Mouse (Mus musculus) midbrain, postnatal 0 days (tissue): ENCODE results near the gene Dap. TPM values are rescaled to one million over a fixed set of nuclear protein-coding genes. Genes with fewer than 3 reads are reported as not detected.
A peak's percentile ranks its signal among the peaks of the same experiment; 100 is the strongest.

ENCODE experiments used
- ATAC-seq: fragments of 200-750 bp; cut with Nextera tagmentation; 2 replicates; pipeline ENCODE4 v1.8.0; 2017; ENCODE audit warnings: moderate number of reproducible peaks, mild to moderate bottlenecking, moderate TSS enrichment, moderate library complexity; ENCODE audit not compliant: low FRiP score
- DNase-seq: peaks from one replicate; pipeline ENCODE4 v3.0.0-alpha.2; 2015; ENCODE audit warnings: low spot score
- H3K27ac ChIP-seq: fragments of 300-500 bp; sonication (generic); 2 replicates; pipeline ENCODE4 v1.5.1; 2014; ENCODE audit warnings: low read depth, mild to moderate bottlenecking, low read length, mixed read lengths
- H3K27me3 ChIP-seq: fragments of 300-500 bp; sonication (generic); 2 replicates; pipeline ENCODE4 v1.6.1; 2014; ENCODE audit warnings: low read length, control low read depth, mixed read lengths; ENCODE audit not compliant: insufficient read depth
- H3K36me3 ChIP-seq: fragments of 300-500 bp; sonication (generic); 2 replicates; pipeline ENCODE4 v1.6.1; 2014; ENCODE audit warnings: low read length, control low read depth, mixed read lengths; ENCODE audit not compliant: insufficient read depth
- H3K4me1 ChIP-seq: fragments of 300-500 bp; sonication (generic); 2 replicates; pipeline ENCODE4 v1.6.1; 2014; ENCODE audit warnings: mild to moderate bottlenecking, control low read depth, antibody characterized with exemption, low read length, mixed read lengths; ENCODE audit not compliant: insufficient read depth
- H3K4me2 ChIP-seq: fragments of 300-500 bp; sonication (generic); 2 replicates; pipeline ENCODE4 v1.6.1; 2014; ENCODE audit warnings: low read depth, mild to moderate bottlenecking, low read length, mixed read lengths; ENCODE audit not compliant: poor library complexity, severe bottlenecking
- H3K4me3 ChIP-seq: fragments of 300-500 bp; sonication (generic); 2 replicates; pipeline ENCODE4 v1.5.1; 2014; ENCODE audit warnings: low read depth, mild to moderate bottlenecking, low read length, moderate library complexity
- H3K9ac ChIP-seq: fragments of 300-500 bp; sonication (generic); replicated peaks from 2 replicates; pipeline ENCODE4 v1.6.1; 2014; ENCODE audit warnings: mild to moderate bottlenecking, low read length, moderate library complexity, mixed read lengths; ENCODE audit not compliant: poor library complexity, severe bottlenecking
- H3K9me3 ChIP-seq: fragments of 300-500 bp; sonication (generic); 2 replicates; pipeline ENCODE4 v1.6.1; 2016; ENCODE audit warnings: low read length, control low read depth
- CTCF ChIP-seq: IDR thresholded peaks from 2 replicates; pipeline ENCODE4 v1.5.1; 2016; ENCODE audit warnings: antibody characterized with exemption, mild to moderate bottlenecking
- WGBS: fragments of 180-500 bp; shearing (Covaris S2); extraction: QIAGEN DNeasy Blood & Tissue Kit; methylation state at CpG from one replicate; pipeline ENCODE4 v1.1.7; 2014; 5-methylcytosine and 5-hydroxymethylcytosine counted together
- polyA plus RNA-seq: library from polyadenylated mRNA; unstranded; fragments of >200 nt; fragmentation: Nextera tagmentation; extraction: Ambion mirVana; gene quantifications from 2 replicates; pipeline ENCODE4 v1.2.1, GENCODE M21; 2015
- total RNA-seq: library from RNA; depleted of rRNA; stranded (reverse); fragments of >200 nt; gene quantifications from 2 replicates; pipeline ENCODE4 v1.2.3, GENCODE M21; 2014

Gene Dap
- total and polyA plus RNA-seq, 2 experiments from 2014 or later, result 22.1 to 26.1 TPM

DNA sequence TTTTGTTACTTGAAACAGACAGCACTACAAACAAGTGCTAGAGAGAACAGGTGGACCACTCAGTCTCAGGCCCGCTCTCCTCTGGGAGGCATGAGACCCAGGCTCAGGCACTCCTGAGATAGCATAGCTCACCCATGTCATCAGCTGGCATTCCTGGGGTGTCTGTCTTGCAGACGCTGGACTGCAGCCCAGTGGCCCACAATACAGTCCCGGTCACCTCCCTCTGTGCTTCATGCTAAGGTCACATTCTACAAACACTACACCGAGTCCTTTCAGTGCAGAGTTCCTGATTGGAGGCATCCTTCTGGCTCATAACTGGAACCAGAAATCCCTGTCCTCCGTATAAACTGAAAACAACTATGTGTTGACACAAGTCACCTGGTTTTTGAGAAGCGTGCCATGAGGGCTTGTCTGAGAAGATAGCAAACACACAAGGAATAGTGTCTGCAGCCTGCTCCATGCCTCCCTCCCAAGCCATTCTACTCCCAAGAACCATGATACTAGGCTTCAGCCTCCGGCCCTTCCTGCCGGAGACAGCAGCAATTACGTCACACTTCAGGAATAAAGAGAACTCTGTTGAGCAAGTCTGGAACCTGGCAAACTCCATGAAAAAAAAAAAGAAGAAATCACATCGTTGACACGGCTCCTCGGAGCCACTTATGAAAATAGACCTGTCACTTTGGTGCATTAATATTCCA is 78.3 kb downstream of the Dap start:
- Histone ChIP-seq H3K27me3 (no peaks in the 10 kb centered on the region), H3K4me3 (no peak overlapping the region), H3K36me3 (no peaks in the 10 kb centered on the region), H3K27ac (no peak overlapping the region), H3K9me3 (no peaks in the 10 kb centered on the region), H3K4me1 (0 out of 2 replicates have a peak, but pooled peaks cover 4% of the 10 kb centered on the region), H3K9ac (no peak overlapping the region), H3K4me2 (no peak overlapping the region)
- no peak for TF ChIP-seq CTCF
- DNase-seq, result no peak
- WGBS, result 70% methylated on average over 12 of the region's 12 CpGs
- ATAC-seq, result no peak

DNA sequence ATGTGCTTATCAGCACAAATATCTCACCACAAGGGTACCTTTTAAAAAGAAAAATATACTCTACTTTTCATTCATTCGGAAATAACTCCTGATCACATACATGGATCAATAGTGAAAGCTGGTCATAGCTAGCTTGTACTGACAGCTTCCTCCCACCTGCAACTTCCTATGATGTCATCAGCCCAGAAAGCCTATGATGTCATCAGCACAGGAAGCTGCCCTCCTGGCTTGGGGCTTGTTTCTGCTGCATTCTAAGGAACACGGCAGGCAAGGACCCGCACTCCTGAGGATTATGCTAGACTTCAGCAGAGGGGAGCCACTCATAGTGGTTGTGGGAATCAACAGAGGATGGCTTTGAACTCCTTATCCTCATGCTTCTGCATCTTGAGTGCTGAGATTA is 80.2 kb downstream of the Dap start:
- H3K27ac ChIP-seq, result no peak overlapping the region
- no peak for TF ChIP-seq CTCF
- no peak overlapping the region for H3K4me3 ChIP-seq
- H3K36me3 ChIP-seq, result no peaks in the 10 kb centered on the region
- no peaks in the 10 kb centered on the region for H3K9me3 ChIP-seq
- no peaks in the 10 kb centered on the region for H3K27me3 ChIP-seq
- 75% methylated on average over 3 of the region's 3 CpGs for WGBS
- DNase-seq, result no peak
- H3K9ac ChIP-seq, result no peak overlapping the region
- H3K4me1 ChIP-seq, result 0 out of 2 replicates have a peak, but pooled peaks cover 4% of the 10 kb centered on the region
- no peak for ATAC-seq
- no peak overlapping the region for H3K4me2 ChIP-seq

DNA sequence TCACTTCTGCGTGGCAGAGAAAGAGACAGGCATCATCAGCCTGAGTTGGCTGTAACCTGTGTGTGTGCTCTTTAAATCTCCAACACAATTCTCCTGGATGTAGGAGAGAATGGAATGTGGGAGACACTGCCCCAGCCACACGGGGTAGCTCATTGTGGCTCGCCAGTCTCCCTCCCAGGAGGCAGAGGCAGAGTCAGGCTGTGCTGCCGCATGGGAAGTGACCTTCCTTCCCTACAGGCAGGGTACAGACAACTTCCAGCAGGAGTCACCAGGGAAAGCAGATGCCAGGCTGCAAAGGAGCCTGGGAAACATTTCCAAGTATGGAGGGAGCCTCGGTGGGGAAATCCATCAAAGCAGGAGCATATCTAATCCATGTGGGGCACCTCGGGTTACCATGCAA is 81.1 kb downstream of the Dap start:
- Histone ChIP-seq H3K4me1 (no peaks in the 10 kb centered on the region), H3K9ac (no peak overlapping the region), H3K27me3 (no peaks in the 10 kb centered on the region), H3K27ac (no peak overlapping the region), H3K4me2 (no peak overlapping the region), H3K4me3 (no peak overlapping the region), H3K9me3 (no peaks in the 10 kb centered on the region), H3K36me3 (no peaks in the 10 kb centered on the region)
- ATAC-seq (no peak), DNase-seq (no peak)
- TF ChIP-seq CTCF, result no peak
- WGBS, result 46% methylated on average over 6 of the region's 6 CpGs

DNA sequence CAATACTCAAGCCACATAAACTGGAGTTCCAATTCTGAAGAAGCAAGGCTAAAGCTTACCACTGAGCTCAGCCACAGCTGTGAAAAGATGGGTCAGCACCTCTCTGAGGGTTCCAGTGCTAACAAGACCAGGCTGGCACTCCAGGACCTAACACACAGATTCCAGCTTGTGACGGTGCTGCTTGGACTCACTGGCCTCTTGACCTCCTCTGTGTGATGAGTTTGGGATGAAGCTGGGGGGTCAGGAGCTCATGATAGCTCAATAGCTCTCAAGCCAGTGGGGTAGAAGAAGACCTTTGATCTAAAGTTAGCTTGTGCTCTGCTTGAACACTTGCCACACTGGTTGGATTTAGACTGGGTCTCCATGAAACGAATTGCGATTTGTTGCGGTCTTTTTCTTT is 82.6 kb downstream of the Dap start:
- H3K4me1 ChIP-seq, result no peaks in the 10 kb centered on the region
- TF ChIP-seq CTCF, result no peak
- H3K27ac ChIP-seq, result no peak overlapping the region
- no peak overlapping the region for H3K4me3 ChIP-seq
- H3K4me2 ChIP-seq, result no peak overlapping the region
- H3K9ac ChIP-seq, result no peak overlapping the region
- H3K9me3 ChIP-seq, result no peaks in the 10 kb centered on the region
- H3K27me3 ChIP-seq, result no peaks in the 10 kb centered on the region
- DNase-seq (no peak), ATAC-seq (no peak)
- WGBS, result 68% methylated on average over 4 of the region's 4 CpGs
- no peaks in the 10 kb centered on the region for H3K36me3 ChIP-seq

DNA sequence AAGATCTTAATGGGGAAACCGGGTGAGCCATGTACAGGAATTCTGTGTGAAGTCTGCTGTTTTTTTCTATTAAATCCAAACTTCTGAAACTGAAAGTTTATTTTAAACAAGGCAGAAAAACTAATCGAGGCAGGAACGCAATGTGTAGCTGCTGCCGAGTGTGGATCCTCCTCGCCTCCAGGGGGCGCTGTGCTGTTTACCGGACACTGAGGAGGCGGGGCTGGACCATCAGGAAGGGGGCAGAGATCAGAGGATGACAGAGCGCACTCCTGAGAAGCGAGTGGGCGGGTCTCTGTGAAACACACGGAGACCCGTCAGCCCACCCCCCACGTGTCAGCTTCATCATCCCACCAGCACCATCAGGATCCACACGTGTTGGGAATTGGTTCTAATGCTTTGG is 85.4 kb downstream of the Dap start:
- peak; percentile 55 for TF ChIP-seq CTCF
- whole genome bisulfite sequencing, result 76% methylated on average over 15 of the region's 15 CpGs
- no peak for ATAC-seq

DNA sequence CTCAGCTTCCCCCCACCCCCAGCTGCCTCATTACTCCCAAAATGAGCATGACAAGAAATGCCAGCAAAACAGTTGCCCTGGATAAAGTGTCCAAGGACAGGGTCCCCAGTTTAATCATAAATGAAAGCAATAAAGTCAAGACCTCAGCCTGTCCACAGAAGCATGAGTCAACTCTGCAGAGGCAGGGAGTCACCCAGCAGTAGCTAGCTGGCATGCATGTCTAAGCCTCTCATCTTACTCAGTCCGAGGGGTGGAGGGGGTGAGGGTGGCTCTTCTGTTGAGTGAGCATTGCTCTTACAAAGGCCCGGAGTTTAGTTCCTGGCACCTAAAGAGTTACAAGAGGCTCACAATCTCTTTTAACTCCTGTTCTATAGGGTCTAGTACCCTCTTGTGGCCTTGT is 87.9 kb downstream of the Dap start:
- no peaks in the 10 kb centered on the region for H3K27me3 ChIP-seq
- no peak overlapping the region for H3K4me3 ChIP-seq
- TF ChIP-seq CTCF, result no peak
- ATAC-seq (no peak), DNase-seq (no peak)
- H3K9ac ChIP-seq, result no peak overlapping the region
- WGBS, result 74% methylated on average over 2 of the region's 2 CpGs
- no peaks in the 10 kb centered on the region for H3K9me3 ChIP-seq
- no peak overlapping the region for H3K27ac ChIP-seq
- H3K4me1 ChIP-seq, result no peaks in the 10 kb centered on the region
- H3K36me3 ChIP-seq, result no peaks in the 10 kb centered on the region
- H3K4me2 ChIP-seq, result no peak overlapping the region

More for the DNA sequence above, 85.4 kb downstream of the Dap start:
- DNase-seq, result no peak
- Histone ChIP-seq H3K9me3 (no peaks in the 10 kb centered on the region), H3K9ac (no peak overlapping the region), H3K27ac (no peak overlapping the region), H3K4me2 (no peak overlapping the region), H3K4me3 (no peak overlapping the region), H3K4me1 (no peaks in the 10 kb centered on the region), H3K36me3 (no peaks in the 10 kb centered on the region), H3K27me3 (no peaks in the 10 kb centered on the region)
